Mouse (Mus musculus) kidney, postnatal 0 days (tissue): ENCODE data around the gene Pla2g2d. TPM values are rescaled to one million over a fixed set of nuclear protein-coding genes. Genes with fewer than 3 reads are reported as not detected.

ENCODE experiments used
- ATAC-seq: fragments of 200-750 bp; cut with Nextera tagmentation; replicated peaks from 2 replicates; pipeline ENCODE4 v1.8.0; 2017; ENCODE audit warnings: low read depth, moderate number of reproducible peaks, moderate TSS enrichment, moderate library complexity; ENCODE audit not compliant: low FRiP score
- DNase-seq: peaks from one replicate; pipeline ENCODE4 v3.0.0-alpha.2; 2016; ENCODE audit warnings: low spot score
- H3K27ac ChIP-seq: fragments of 300-500 bp; sonication (generic); 2 replicates; pipeline ENCODE4 v1.5.1; 2014; ENCODE audit warnings: mild to moderate bottlenecking
- H3K27me3 ChIP-seq: fragments of 300-500 bp; sonication (generic); 2 replicates; pipeline ENCODE4 v1.6.1; 2014; ENCODE audit warnings: low read length, mixed read lengths; ENCODE audit not compliant: insufficient read depth
- H3K36me3 ChIP-seq: fragments of 300-500 bp; sonication (generic); 2 replicates; pipeline ENCODE4 v1.6.1; 2014; ENCODE audit warnings: low read length, mixed read lengths; ENCODE audit not compliant: insufficient read depth
- H3K4me1 ChIP-seq: fragments of 300-500 bp; sonication (generic); replicated peaks from 2 replicates; pipeline ENCODE4 v1.6.1; 2014; ENCODE audit warnings: antibody characterized with exemption, low read length, mixed read lengths; ENCODE audit not compliant: insufficient read depth
- H3K4me2 ChIP-seq: fragments of 300-500 bp; sonication (generic); 2 replicates; pipeline ENCODE4 v1.6.1; 2014; ENCODE audit warnings: mild to moderate bottlenecking, low read length, moderate library complexity, mixed read lengths
- H3K4me3 ChIP-seq: fragments of 300-500 bp; sonication (generic); replicated peaks from 2 replicates; pipeline ENCODE4 v1.5.1; 2014; ENCODE audit warnings: low read depth, low read length
- H3K9ac ChIP-seq: fragments of 300-500 bp; sonication (generic); 2 replicates; pipeline ENCODE4 v1.6.1; 2014; ENCODE audit warnings: low read depth, low read length
- H3K9me3 ChIP-seq: fragments of 300-500 bp; sonication (generic); replicated peaks from 2 replicates; pipeline ENCODE4 v1.6.1; 2016; ENCODE audit warnings: low read length, inconsistent platforms, mixed read lengths
- CTCF ChIP-seq: IDR thresholded peaks from 2 replicates; pipeline ENCODE4 v1.5.1; 2016; ENCODE audit warnings: antibody characterized with exemption, low read depth, mild to moderate bottlenecking, moderate library complexity
- WGBS: fragments of 180-500 bp; shearing (Covaris S2); extraction: QIAGEN DNeasy Blood & Tissue Kit; methylation state at CpG from one replicate; pipeline ENCODE4 v1.1.7; 2014; 5-methylcytosine and 5-hydroxymethylcytosine counted together
- polyA plus RNA-seq: library from polyadenylated mRNA; unstranded; fragments of >200 nt; fragmentation: Nextera tagmentation; extraction: Ambion mirVana; gene quantifications from 2 replicates; pipeline ENCODE4 v1.2.1, GENCODE M21; 2015

Pla2g2d gene
- polyA plus RNA-seq, 1 experiment from 2014 or later: 0.14 TPM

DNA sequence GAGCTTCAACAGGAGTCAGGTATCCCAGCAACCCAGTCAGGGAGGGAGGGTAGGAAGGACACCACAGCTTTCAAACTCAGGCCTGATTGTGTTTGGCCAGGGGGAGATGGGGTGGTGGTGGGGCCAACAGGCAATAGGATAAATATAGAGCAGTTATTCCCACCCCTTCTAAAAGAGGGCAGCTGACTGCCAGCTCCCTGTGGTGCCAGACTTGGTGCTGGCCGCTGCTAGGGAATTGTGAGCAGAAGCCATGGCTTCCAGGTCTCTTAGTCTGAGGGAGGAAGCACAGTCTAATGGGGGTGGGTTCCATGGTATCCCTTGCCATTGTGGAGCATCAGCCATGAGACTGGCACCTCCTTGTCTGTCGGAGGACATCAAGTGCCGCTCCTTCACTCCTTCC is 21.9 kb upstream of the Pla2g2d start:
- H3K36me3 ChIP-seq: no peaks in the 10 kb centered on the region
- ATAC-seq (no peak), DNase-seq (no peak)
- no peaks in the 10 kb centered on the region for H3K27me3 ChIP-seq
- no peaks in the 10 kb centered on the region for H3K9me3 ChIP-seq
- H3K27ac ChIP-seq: no peak overlapping the region
- no peaks in the 10 kb centered on the region for H3K4me1 ChIP-seq
- H3K9ac ChIP-seq: no peak overlapping the region
- no peak for TF ChIP-seq CTCF
- WGBS: 96% methylated on average over 3 of the region's 3 CpGs
- H3K4me3 ChIP-seq: no peak overlapping the region
- H3K4me2 ChIP-seq: no peak overlapping the region

DNA sequence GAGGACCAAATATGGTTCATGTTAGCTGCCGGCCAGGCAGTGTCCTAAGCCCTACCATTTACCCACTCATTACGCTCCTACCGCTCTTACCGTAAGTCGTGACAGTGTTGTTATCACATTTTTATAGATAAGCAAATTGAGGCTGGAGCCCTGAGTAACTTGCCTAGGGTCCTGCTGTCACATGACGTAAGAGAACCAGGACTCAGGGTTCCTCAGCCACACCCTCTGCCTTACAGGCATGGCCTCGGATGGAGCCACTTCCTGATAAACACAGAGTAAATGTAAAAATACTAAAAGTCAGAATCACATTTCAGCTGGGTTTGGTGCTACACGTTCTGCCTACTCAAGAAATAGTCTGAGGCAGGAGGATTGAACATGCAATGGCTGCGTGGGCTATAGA is 21.1 kb upstream of the Pla2g2d start:
- Histone ChIP-seq H3K4me2 (no peak overlapping the region), H3K27ac (no peak overlapping the region), H3K4me1 (no peaks in the 10 kb centered on the region), H3K4me3 (no peak overlapping the region), H3K27me3 (no peaks in the 10 kb centered on the region), H3K36me3 (no peaks in the 10 kb centered on the region), H3K9ac (no peak overlapping the region), H3K9me3 (no peaks in the 10 kb centered on the region)
- no peak for TF ChIP-seq CTCF
- ATAC-seq (no peak), DNase-seq (no peak)
- WGBS: 77% methylated on average over 9 of the region's 9 CpGs

DNA sequence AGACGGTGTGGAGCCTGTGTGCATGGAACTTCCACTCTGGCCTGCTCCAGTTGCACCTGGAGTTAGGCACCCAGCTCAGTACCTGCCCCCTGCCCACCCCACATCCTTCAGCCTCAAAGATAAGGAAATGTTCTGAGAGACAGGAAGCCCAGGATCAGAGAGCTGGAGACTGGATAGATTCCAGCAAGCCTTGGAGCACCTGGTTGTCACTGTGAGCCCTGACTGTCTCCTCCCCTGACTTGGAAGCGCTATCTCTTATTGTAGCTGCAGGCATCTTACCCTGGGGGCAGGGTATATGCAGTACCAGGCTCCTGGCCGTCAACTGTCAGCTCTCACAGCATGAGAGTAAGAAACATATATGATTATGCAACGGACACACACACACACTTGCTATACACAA is 20.1 kb upstream of the Pla2g2d start:
- TF ChIP-seq CTCF: no peak
- ATAC-seq (no peak), DNase-seq (no peak)
- no peak overlapping the region for H3K9ac ChIP-seq
- H3K9me3 ChIP-seq: no peaks in the 10 kb centered on the region
- 74% methylated on average over 4 of the region's 4 CpGs for whole genome bisulfite sequencing
- no peaks in the 10 kb centered on the region for H3K4me1 ChIP-seq
- no peak overlapping the region for H3K4me3 ChIP-seq
- H3K27ac ChIP-seq: no peak overlapping the region
- no peaks in the 10 kb centered on the region for H3K27me3 ChIP-seq
- no peak overlapping the region for H3K4me2 ChIP-seq
- no peaks in the 10 kb centered on the region for H3K36me3 ChIP-seq

DNA sequence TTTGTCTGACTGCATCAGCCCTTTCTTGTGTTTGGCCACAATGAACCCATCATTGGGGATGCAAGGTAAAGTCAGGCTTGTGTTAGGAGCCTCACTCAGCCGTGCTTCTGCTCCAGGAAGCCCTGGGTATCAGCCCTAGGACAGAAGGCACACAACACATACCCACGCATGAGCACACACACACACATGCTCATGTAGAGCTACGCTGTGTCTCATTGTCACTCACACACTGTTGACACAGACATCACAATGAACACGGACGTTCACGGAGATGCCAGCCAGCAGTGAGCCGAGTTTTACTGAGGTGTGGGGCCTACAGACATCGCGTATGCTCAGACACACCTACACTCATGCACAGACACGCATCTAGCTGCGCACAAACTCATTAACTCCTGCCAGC is 19.6 kb upstream of the Pla2g2d start:
- H3K36me3 ChIP-seq: no peaks in the 10 kb centered on the region
- H3K4me3 ChIP-seq: no peak overlapping the region
- H3K9ac ChIP-seq: no peak overlapping the region
- no peak for DNase-seq
- WGBS: 85% methylated on average over 11 of the region's 11 CpGs
- H3K4me1 ChIP-seq: no peaks in the 10 kb centered on the region
- H3K27me3 ChIP-seq: no peaks in the 10 kb centered on the region
- no peak overlapping the region for H3K27ac ChIP-seq
- ATAC-seq: no peak
- no peak for TF ChIP-seq CTCF
- no peaks in the 10 kb centered on the region for H3K9me3 ChIP-seq
- no peak overlapping the region for H3K4me2 ChIP-seq

GRCm38 (mm10) chr4:138757416-138757815 is 18.1 kb upstream of the Pla2g2d start, which contains the start of gene Pla2g2f:
TSS of gene Pla2g2f (minus strand) at chr4:138757626.
- no peak for TF ChIP-seq CTCF
- Histone ChIP-seq H3K36me3 (no peaks in the 10 kb centered on the region), H3K9me3 (no peaks in the 10 kb centered on the region), H3K4me2 (no peak within 1 kb of the TSS), H3K27me3 (no peaks in the 10 kb centered on the region), H3K4me1 (no peaks in the 10 kb centered on the region), H3K9ac (no peak within 1 kb of the TSS), H3K4me3 (no peak within 1 kb of the TSS), H3K27ac (no peak within 1 kb of the TSS)
- 59% methylated on average over 8 of the region's 8 CpGs for WGBS
- DNase-seq (no peak), ATAC-seq (no peak)

- Histone ChIP-seq H3K27me3 (no peaks in the 10 kb centered on the region), H3K9me3 (no peaks in the 10 kb centered on the region), H3K4me3 (no peak overlapping the region), H3K4me2 (no peak overlapping the region), H3K4me1 (no peaks in the 10 kb centered on the region), H3K36me3 (no peaks in the 10 kb centered on the region), H3K27ac (no peak overlapping the region), H3K9ac (no peak overlapping the region)
- no peak for TF ChIP-seq CTCF
- 64% methylated on average over 9 of the region's 9 CpGs for WGBS
- no peak for DNase-seq
- no peak for ATAC-seq
Measured at GRCm38 (mm10) chr4:138762266-138762665, 13.3 kb upstream of the Pla2g2d start.

DNA sequence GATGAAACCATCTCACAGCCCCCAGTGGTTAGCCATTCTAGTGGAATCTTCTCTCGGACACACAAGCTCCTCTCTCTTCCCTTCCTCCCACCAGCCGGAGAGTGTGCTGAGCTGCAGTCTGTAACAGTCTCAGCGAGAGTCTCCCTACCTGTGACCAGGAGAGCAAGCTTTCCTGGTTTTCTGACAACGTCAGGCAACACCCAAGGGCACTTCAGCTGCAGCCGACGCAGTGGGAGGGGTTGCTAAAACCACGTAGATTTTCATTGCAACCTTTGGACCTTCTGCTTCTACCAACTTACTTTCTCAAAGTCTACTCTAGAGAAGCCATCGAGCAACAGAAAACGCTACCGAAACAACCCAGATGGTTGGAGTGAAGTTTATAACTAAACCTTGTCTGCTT is 3.6 kb upstream of the Pla2g2d start:
- no peak for TF ChIP-seq CTCF
- no peaks in the 10 kb centered on the region for H3K9me3 ChIP-seq

More for the DNA sequence above, 3.6 kb upstream of the Pla2g2d start:
- DNase-seq (no peak), ATAC-seq (no peak)
- H3K9ac ChIP-seq: no peak overlapping the region
- 81% methylated on average over 10 of the region's 10 CpGs for WGBS
- H3K27ac ChIP-seq: no peak overlapping the region
- no peak overlapping the region for H3K4me2 ChIP-seq
- H3K4me3 ChIP-seq: no peak overlapping the region
- H3K4me1 ChIP-seq: no peaks in the 10 kb centered on the region
- H3K36me3 ChIP-seq: no peaks in the 10 kb centered on the region
- no peaks in the 10 kb centered on the region for H3K27me3 ChIP-seq
